Mouse (Mus musculus) heart, postnatal 36 days (tissue): ENCODE data around the gene Atp11b. TPM values are rescaled to one million over a fixed set of nuclear protein-coding genes. Genes with fewer than 3 reads are reported as not detected.

Experiments
- DNase-seq, 2 experiments: peaks; one replicate each; pipeline ENCODE4 v3.0.0; 2021 to 2022
- intact Hi-C: fragments of 180-260 bp; cut with DNase I; formaldehyde crosslinking; loops from one replicate; pipeline ENCODE4 v1.15.1; 2025
- total RNA-seq, 2 experiments: library from RNA; stranded (reverse); gene quantifications; 2 replicates each; pipeline ENCODE4 v1.2.3; 2021

Gene Atp11b
- 10 to 100 TPM; 25.6 to 27.4 TPM for total RNA-seq

DNA sequence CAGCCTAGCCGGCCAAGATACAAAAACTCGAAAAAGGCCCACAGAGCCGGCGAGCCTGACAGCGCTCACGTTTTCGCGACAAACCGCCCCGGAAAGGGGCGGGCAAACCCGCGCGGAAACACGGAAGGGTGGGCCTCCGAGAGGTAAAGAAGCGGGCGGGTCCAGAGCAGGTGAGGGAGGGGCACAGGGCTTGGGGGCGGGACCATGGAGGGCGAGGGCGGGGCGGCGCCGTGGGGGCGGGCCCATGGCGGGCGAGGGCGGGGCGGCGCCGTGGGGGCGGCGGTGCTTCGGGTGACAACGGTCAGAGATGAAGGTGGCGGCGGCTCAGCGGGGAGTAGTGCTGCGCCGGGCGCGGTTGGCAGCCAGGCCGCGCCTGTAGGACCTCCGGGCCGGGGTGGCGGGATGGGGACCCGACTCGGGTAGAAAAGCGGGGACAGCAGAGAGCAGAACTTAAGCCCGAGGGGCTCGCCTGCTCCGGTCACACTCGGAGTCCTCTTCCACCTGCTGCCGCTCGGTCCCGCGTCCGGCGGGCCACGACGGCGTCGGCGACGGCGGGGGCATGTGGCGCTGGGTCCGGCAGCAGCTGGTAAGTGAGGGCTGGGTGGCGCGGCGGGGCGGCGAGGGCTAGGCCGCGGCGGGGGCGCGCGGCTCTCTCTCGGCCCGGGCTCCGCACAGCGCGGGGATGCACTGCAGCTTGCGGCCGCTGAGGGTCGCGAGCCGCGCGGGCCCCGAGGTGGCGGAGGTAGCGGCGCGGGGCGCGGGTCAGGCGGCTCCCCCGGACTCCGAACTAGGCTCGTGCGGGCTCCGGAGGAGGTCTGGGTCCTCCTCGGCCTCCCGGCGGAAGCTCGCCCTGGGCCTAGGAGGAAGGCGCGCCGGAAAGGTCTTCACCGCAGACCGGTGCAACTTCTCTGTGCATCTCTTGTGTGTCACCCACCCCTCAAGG lies at the start of gene Atp11b:
Gene Atp11b, plus strand, starts transcription at position 282 of the 943 bp plus-strand sequence.
- intact Hi-C loops, result loop anchor here (2.0 to 5.0 kb wide), 3 partner anchors 179 to 313 kb away; no protein-coding TSS in a partner anchor
- DNase-seq, result peak; percentile 79 to 82

DNA sequence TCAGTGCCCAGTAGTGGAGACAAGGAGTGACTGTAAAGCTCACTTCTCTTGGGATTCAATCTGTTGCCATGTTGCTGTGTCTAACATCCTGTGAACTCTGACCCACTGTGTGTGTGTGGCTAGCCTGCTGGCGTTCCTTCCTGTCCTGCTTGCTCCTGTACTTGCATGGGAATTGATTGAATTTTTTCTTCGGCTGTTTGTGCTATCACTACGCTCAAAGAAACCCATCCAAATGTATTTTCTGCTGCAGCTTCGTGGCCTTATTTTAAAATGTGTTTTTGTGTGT lies 49.6 kb upstream of the Atp11b start:
- no peak for DNase-seq
- intact Hi-C loops, result no loop called here

DNA sequence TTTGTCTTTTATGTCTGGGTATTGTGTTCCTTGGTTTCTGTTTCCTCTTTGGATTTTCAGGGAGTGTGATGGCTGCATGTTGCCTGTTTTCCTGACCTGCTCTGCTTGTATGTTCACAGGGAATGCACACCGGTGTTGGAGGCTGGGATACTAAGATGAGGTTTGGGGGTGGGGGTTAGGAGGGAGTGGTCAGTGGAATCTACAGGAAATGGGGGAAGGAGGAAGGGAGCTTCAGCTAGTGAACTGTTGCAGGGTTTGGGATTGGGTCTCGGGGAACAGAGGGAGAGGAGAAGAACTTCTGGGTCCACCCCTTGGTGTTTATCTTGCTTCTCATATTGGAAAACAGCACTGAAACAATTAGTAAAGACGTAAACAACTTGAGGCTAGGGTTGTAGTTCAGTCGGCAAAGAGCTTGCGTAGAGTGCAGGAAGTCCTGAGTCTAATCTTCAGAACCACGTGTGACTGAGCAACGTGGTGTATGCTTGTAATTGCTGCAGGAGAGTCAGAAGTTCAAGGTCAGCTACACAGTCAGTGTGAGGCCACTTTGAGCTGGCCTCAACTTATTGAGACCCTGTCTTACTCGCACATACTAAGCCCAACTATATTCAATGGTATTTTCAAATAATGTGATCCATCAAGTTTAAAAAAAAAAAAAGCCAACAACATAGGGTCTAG lies 34.2 kb upstream of the Atp11b start:
- DNase-seq, result no peak
- intact Hi-C loops, result no loop called here

DNA sequence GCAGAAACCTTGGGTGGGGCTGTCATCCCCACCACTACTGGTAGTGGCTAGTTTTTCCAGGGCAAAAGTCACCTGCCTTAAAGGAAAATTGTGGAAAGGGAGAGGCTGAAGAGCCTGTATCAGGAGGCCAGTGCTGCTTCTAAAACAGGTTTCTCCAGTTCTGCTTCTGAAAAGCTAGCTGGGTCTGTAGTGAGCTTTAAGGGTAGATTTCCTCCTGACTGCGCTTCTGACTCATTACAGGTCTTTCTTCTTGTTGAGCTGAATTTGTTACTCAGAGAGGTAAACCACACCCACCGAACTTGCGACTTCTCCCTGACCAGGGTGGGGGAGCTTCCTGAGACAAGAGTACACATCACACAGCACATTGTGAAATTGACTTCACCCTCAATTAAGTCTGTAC lies 33.1 kb upstream of the Atp11b start:
- no peak for DNase-seq
- intact Hi-C loops, result no loop called here

DNA sequence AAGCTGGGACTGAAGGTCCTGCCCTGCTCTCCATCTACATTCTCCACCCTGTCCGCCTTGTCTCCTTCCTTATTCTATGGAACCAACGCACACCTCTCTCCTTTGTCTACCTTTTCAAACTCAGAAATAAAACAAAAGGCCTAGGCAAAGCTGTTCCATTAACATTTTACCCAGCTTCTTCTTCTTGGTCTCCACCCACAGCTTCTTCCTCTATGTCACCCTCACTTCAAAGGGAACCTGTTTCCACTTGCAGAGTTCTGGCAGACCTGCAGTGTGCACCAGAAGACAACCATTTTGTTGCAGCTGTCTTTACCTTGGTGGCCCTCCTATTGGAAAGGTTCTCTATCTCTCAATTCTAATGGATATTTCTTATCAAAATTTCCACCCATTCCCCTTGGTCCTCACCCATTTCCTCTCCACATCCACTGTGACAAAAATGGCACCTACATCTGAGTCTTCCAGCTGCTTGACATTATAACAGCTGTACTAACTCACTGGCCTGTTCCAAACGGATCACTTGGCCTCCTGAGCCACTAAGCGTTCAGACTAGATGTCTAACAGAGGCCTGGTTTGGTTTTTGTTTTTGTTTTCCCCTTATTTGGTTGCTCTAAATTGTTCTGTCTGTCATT lies 32.0 kb upstream of the Atp11b start:
- no peak for DNase-seq
- intact Hi-C loops, result no loop called here

DNA sequence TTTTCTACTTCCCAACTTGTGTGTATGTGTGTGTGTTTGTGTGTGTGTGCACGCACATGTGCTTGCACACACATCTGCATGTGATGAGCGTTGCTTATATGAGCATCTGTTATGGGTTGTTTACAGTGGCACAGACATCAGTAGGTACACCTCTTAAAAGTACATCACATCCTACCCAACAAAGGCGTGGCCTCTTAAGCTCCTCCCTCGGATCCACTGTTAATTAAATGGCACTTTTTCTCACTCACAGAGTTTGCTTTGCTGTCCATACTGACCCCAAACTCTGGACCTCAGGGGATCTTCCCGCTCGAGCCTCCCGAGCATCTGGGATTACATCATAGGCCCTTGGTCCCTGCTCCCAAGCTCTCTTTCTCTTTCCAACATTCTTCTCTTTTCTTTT lies 31.1 kb upstream of the Atp11b start:
- intact Hi-C loops, result no loop called here
- DNase-seq, result no peak

DNA sequence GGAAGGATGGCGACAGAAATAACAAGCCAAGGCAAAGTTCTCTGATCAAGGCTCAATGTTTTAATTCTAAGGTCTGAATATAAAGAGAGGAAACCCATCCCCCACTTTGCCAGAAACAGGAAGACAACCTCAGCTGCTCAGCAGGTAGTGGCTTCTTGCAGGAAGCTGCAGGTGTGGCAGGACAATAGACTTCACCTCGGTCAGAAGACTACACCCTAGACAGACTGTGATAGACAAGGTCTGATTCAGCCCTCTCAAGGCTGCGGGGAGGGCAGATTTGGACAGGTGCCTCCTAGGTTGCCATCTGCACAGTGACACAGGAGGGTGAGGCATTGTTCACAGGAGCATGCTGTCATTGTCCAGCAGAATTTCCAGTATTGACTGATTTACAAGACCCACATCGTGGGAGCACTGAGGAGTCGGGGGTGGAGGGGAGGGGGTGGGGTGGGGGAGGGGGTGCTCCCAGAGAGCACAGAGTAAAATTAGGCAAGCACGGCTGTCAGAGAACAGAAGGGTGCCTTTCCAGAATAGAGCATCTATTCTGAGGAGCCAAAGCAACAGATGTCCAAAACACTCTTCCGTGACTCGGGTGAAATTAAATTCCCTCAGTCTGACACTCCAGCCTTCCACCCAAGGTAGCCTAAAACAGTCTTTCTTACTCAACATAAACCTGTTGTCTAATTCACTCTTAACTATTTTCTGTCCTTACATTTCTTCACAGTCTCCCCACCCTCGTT lies 30.2 kb upstream of the Atp11b start:
- intact Hi-C loops, result no loop called here
- DNase-seq, result no peak

DNA sequence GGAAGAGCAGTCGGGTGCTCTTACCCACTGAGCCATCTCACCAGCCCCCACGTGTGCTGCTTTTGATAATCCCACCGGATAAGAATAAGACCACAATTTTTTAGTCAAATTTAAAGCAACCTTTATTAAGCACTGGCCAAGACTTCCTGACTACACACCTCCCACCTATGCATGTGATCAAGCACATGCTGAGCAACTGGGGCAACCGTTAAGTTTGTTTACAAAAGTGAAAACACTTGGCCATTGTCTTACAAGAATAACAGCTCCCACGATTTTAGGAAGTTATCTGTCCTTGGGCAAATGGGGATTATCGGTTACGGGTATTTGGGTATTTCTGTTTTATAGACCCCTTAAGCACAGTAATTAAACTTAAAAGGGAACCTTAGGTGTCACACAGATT lies 28.8 kb upstream of the Atp11b start:
- intact Hi-C loops, result no loop called here
- DNase-seq, result no peak

DNA sequence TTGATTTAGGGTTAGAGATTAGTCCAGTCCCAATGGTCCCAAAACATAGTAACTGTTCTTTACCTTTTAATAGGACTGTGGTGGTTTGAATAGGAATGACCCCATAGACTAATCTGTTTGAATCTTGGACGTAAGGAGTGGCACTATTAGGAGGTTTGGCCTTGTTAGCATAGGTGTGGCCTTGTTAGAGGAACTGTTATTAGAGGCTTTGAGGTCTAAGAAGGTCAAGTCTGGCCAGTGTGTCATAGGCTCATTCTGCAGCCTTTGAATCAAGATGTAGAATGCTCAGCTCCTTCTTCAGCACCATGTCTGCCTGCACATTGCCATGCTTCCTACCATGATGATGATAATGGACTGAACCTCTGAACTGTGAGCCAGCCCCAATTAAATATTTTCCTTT lies 27.0 kb upstream of the Atp11b start:
- intact Hi-C loops, result no loop called here
- no peak for DNase-seq

DNA sequence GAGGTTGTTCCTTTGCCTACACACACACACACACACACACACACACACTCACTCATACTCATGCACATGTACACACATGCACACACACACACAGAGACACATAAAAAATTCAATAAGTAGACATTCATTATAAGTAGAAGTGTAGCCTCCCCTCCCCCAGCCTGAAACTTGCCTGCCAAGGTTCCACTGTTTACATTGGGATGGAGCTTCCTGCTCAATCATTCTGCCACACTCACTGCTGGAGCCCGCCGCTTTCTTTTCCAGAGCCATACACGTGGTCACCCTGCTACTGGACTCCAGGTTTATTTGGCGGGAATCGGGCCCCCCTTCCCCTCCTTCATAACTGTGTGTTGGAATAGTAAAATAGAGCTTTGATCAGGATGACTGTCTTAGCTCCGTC lies 24.4 kb upstream of the Atp11b start:
- no peak for DNase-seq
- intact Hi-C loops, result no loop called here

DNA sequence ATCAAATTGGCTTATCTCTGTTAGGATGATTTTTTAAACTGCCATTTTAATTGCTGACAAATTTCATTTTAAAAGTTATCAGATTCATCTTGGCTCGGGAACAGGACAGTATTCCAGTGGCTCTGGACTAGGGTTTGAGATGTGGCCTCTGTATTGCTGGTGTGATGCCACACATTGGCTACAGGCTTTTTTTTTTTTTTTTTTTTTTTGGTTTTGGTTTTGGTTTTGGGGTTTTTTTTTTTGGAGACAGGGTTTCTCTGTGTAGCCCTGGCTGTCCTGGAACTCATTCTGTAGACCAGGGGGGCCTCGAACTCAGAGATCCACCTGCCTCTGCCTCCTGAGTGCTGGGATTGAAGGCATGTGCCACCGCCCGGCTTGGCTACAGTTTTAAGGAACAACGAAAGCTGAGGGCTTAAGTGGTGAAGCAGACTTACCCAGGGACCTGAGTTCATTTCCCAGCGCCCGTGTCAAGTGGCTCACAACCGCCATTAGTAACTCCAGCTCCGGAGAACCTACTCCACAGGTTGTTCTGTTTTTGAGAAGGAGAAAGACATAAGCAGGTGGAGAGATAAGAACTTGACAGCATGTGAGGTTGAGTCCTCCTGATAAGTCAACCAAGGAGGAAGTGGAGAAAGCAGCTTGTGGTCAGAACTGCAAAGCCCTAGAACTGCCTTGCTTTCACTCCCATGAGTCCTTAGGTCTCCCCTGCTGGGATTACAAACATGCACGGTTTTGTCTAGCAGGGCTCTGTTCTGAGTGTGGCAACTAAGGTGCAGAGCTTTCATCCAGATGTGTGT lies 21.7 kb upstream of the Atp11b start:
- no peak for DNase-seq
- intact Hi-C loops, result no loop called here

DNA sequence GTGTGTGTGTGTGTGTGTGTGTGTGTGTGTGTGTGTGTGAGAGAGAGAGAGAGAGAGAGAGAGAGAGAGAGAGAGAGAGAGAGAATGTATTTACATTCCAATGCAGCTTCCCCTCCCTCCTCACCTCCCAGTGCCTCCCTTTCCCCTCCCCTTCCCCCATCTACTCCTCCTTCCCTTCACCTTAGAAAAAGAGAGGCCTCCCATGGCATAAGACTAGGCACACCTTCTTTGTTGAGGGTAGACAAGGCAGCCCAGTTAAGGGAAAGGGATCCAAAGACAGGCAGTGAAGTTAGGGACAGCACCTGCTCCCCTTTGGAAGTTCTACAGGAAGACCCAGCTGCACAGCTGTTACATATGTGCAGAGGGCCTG lies 21.1 kb upstream of the Atp11b start:
- DNase-seq, result no peak
- intact Hi-C loops, result no loop called here

DNA sequence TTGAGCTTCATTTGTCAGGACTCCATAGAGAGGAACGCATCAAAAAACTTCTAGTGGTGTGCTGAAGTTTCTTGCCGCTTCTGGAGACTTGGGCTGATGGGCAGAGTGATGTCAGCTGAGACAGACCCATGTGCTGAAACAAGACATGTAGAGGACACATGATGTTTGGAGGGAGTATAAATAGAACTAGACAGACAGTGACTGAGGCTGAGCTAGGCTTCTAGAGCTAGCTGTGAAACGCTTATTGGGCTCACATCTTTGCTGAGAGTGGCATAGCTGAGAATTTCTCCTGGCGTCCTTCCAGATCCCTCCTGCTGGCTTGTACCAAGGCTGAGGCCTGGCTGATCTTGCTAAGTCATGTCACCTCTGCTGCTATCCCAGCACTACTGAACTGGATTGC lies 19.4 kb upstream of the Atp11b start:
- DNase-seq, result no peak
- intact Hi-C loops, result no loop called here

DNA sequence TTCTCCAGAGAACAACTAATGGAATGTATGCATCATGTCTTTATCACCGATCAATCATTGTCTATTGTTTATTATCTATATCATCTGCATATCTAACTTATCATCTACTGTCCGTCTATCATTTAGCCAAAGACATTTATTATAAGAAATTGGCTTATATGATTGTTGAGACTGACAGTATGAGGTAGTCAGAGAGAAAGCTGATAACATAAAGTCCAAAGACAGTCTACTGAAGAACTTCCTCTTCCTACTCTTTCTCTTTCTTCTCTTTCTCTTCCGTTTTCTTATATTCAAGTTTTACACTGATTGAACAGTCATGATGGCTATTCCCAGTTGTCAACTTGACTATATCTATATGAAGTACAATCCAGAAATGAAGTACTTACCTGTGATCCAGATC lies 15.8 kb upstream of the Atp11b start:
- no peak for DNase-seq
- intact Hi-C loops, result no loop called here

DNA sequence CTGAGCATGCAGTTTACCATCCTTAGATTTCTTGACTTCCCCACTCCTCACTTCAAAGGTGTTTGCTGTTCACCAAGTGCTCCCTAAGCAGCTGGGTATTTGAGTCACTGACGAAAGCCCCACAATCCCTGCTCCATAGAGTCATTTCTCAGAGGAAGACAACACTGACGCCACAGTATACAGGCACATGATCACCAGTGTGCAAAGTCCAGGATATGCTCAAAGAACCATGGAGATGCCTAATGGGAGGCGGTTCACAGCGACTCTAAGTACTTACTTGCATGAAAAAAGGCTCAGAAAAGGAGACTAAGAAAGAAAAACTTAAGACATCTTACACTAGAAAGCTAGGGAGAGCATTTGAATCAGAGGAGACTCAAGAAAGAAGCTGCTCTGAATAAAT lies 8.9 kb upstream of the Atp11b start:
- no peak for DNase-seq
- intact Hi-C loops, result loop anchor here (5.0 kb wide), 1 partner anchor 407 kb away; the partner anchor contains the start of gene D3Ertd254e

DNA sequence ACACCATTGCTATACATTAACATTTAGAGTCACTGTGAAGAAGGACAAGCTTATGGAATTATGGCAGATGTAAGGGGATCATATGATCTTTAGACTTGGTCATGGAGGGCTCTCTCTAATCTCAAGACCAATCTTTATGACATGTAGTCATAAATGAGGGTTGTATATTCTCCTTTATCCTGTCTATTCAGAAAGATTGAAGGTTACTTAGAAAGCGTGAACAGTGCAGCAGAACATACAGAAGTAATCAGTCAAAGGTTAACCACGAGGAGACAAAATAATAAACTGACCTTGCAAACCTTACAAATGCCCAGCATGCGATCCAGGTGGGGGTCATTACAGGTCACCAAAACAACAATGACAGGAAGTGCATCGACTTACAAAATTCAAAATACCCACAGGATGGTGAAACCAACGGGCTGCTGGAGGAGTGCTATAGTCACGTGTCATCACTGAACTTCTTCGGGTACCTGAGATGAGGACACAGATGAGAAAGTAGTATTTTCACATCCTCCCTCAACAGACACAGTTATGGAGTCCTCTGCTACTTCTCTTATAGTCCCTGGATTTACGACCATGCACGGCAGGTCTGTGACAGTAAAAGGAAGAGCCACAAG lies 7.0 kb upstream of the Atp11b start:
- intact Hi-C loops, result loop anchor here (5.0 kb wide), 1 partner anchor 405 kb away; the partner anchor contains the start of gene D3Ertd254e
- DNase-seq, result no peak

DNA sequence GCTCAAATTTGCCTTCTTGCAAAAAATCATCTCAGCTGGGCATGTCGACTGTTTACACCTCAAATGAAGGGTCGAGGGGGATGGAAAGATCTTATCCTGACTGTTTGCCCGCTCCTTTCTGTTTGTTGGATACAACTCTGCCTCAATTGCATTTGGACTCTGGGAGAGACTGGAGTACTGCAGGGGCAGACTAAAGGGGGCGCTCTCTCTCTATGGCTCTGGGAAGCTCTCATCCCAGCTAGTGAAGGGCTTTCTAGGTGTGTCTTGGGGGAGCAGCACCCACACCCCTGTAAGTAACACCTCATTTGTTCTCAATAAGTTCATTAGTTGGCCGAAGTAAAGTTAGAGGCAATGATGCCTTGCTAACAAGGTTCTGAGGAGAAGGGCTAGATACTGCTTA lies 3.6 kb upstream of the Atp11b start:
- intact Hi-C loops, result loop anchor here (5.0 kb wide), 1 partner anchor 247 kb away; no protein-coding TSS in a partner anchor
- no peak for DNase-seq

DNA sequence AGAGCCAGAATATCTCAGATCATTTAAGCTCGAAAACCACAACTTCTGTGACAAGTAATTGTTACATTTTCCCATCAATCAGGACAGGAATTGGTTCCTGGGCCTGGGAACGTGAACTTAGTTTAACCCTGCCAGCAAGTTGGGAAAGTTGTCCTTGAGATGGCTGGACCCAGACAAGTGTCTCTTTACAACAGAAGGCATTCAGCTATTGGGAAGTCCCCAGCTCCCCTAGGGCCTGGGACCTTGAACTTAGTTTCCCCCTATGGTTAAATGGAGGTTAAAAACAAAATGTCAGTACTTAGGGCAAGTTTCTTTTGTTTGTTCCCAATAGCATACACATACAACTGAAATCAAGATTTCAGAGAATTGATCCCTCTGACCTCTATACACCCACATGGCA lies 2.2 kb upstream of the Atp11b start:
- intact Hi-C loops, result loop anchor here (5.0 kb wide), 1 partner anchor 246 kb away; no protein-coding TSS in a partner anchor

DNA sequence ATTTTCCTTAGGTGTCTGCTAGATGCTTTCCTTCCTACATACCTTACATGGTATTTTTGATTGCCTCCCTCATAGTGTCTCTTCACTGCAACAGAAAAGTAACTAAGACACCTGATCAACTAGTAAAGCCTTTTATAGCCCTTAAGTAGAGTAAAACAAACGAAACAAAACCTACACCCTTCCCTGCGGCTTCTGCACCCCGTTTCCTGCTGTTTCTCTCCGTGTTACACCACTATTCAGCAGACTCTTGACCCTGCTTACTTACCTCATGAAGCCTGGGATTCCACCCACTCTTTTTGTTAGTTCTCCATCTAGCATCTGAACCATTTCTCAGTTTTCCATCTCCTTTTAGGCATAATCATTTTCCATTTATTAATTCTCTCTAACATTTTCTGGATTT lies 8.8 kb downstream of the Atp11b start:
- intact Hi-C loops, result no loop called here
- no peak for DNase-seq

More for the DNA sequence above, 2.2 kb upstream of the Atp11b start:
- no peak for DNase-seq
